Mouse (Mus musculus): ENCODE measurements around the gene Arl4c. TPM values are rescaled to one million over a fixed set of nuclear protein-coding genes. Genes with fewer than 3 reads are reported as not detected.

Gene Arl4c
- polyA plus RNA-seq, 1 experiment from 2014 or later: 6.6 TPM

DNA sequence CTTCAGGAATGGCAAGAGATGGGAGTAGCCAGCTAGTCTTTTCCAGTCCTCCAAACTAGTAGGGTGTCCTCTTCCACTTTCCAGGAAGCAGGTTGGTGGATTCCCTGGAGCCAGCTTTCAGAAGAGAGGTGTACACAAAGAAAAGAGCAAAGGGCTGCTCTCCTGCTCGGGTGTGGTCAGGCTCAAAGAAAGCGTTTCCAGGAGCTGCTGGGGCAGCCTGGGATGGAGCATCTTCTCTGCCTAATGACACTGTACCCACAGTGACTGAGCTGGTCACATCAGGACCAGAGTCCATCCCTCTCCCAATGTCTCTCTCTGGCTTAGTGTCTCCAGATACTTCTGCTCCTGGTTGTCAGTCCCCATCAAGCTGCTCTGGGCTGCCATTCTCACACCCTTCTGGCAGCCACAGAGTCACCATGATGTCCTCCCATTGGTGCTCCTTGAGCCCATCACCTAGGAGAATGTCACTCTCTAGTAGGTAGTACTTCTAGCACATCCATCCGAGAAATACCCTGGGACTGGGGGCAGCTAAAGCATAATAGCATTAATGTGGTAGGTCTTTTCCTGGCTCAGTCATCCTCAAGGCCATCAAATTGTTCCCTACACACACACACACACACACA, 46.4 kb downstream of the Arl4c start:
- no peaks in the 10 kb centered on the region for H3K27me3 ChIP-seq (replicated peaks; ENCODE audit: control insufficient read depth, insufficient read depth, low read length)
- H3K27ac ChIP-seq (replicated peaks; ENCODE audit: low read depth, low read length): no peak overlapping the region
- ATAC-seq (ENCODE audit: low read depth) (no peak), DNase-seq (ENCODE audit: low spot score) (no peak)
- H3K4me2 ChIP-seq (ENCODE audit: low read depth, low read length): no peak overlapping the region
- H3K9me3 ChIP-seq (ENCODE audit: control insufficient read depth, low read length): no peaks in the 10 kb centered on the region
- no peak overlapping the region for H3K4me3 ChIP-seq (ENCODE audit: low read depth, low read length)
- no peak overlapping the region for H3K9ac ChIP-seq (ENCODE audit: low read depth, low read length)
- no peaks in the 10 kb centered on the region for H3K4me1 ChIP-seq (ENCODE audit: control insufficient read depth, insufficient read depth, low read length)
- H3K36me3 ChIP-seq (ENCODE audit: control insufficient read depth, insufficient read depth, low read length): no peaks in the 10 kb centered on the region
- WGBS: 81% methylated on average over 3 of the region's 3 CpGs

DNA sequence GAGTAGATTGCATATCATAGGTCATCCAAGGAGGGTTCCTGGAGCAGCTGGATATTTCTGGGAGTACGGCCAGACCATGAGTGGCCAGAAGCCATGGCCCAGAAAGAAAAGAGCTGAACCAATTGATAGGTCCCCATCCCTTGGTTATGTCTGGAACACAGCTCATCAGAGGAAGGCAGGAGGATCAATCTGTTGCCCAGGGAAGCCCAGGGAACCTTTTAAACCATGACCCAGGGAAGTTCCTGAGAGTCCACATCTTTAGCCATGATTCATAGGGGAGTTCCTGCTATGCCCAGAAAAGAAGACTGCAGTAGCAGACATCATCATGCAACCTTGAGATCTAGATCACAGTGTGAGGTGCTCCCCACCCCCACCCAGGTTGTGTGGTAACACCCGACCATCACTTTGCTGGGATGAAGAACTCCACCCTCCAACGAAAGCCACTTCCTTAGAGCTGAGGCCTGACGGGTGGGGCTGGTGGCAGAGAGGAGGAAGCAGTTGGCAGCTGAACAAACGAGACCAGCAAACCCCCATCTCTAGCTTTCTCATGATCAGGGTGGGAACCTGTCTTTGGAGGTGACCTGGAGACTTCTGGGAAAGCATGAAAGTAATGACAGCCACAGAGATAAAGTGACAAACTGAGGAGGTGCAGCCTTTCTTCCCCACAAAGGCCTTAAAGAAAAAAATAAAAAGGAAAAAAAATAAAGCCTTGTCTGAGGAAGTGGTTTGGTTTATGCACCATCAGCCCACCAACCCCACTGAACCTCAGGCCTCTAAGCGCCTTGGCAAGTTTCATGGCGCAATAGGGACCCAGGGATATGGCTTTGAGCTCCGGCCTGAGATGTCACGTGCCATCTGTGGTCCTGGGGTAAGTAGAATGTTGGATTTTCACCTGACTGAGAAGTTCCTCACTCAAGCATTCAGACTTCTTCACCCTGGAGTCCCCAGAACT, 47.2 kb downstream of the Arl4c start:
- ATAC-seq (ENCODE audit: low read depth): no peak
- no peak for DNase-seq (ENCODE audit: low spot score)
- no peak overlapping the region for H3K4me2 ChIP-seq (ENCODE audit: low read depth, low read length)
- no peaks in the 10 kb centered on the region for H3K4me1 ChIP-seq (ENCODE audit: control insufficient read depth, insufficient read depth, low read length)
- H3K4me3 ChIP-seq (ENCODE audit: low read depth, low read length): no peak overlapping the region
- no peak overlapping the region for H3K27ac ChIP-seq (replicated peaks; ENCODE audit: low read depth, low read length)
- no peak overlapping the region for H3K9ac ChIP-seq (ENCODE audit: low read depth, low read length)
- 75% methylated on average over 9 of the region's 9 CpGs for WGBS
- H3K27me3 ChIP-seq (replicated peaks; ENCODE audit: control insufficient read depth, insufficient read depth, low read length): no peaks in the 10 kb centered on the region
- no peaks in the 10 kb centered on the region for H3K36me3 ChIP-seq (ENCODE audit: control insufficient read depth, insufficient read depth, low read length)
- no peaks in the 10 kb centered on the region for H3K9me3 ChIP-seq (ENCODE audit: control insufficient read depth, low read length)

DNA sequence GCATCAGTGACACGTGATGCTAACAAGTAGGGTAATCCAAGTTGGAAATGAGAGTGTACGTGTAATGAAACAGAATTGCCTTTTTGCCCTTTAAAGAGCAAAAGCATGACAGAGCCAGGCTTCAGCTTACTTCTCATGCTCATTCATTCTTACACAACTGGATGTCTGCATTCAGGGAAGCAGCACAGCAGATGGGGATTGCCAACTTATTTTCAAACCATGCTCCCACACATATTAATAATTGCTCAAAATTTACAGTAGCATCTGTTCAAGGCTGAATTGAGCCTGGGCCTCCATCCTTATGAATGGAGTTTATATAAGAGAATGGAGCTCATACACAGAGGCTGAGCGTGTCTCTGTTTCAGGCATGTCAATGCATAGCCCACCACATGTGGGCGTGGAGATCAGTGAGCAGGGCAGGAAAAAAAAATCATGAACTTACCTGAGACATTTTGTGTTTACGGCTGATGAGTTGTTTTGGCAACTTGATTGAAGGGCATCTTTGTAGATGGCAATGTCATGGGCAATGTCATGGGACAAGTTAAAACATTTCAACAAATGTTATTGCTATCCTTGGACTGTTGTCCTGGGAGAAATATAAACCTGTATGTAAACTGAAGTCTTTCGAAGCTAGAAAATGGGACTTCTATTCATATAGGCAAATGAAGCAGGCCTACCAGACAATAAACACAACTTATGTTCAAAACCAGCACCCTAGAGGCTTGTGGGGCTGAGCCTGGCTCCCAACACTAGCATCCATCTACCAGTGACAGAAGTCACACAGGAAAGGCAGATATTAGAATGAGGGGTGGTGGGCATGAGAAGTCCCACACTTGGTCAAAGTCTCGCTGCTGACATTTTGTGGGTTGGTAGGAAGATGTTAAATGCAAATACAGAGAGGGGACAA, 48.2 kb downstream of the Arl4c start:
- no peaks in the 10 kb centered on the region for H3K27me3 ChIP-seq (replicated peaks; ENCODE audit: control insufficient read depth, insufficient read depth, low read length)
- WGBS: 82% methylated on average over 7 of the region's 7 CpGs
- no peak overlapping the region for H3K27ac ChIP-seq (replicated peaks; ENCODE audit: low read depth, low read length)
- H3K9ac ChIP-seq (ENCODE audit: low read depth, low read length): no peak overlapping the region
- H3K4me1 ChIP-seq (ENCODE audit: control insufficient read depth, insufficient read depth, low read length): no peaks in the 10 kb centered on the region
- no peak overlapping the region for H3K4me3 ChIP-seq (ENCODE audit: low read depth, low read length)
- no peak for DNase-seq (ENCODE audit: low spot score)
- no peak for ATAC-seq (ENCODE audit: low read depth)
- H3K9me3 ChIP-seq (ENCODE audit: control insufficient read depth, low read length): no peaks in the 10 kb centered on the region
- H3K4me2 ChIP-seq (ENCODE audit: low read depth, low read length): no peak overlapping the region
- H3K36me3 ChIP-seq (ENCODE audit: control insufficient read depth, insufficient read depth, low read length): no peaks in the 10 kb centered on the region

DNA sequence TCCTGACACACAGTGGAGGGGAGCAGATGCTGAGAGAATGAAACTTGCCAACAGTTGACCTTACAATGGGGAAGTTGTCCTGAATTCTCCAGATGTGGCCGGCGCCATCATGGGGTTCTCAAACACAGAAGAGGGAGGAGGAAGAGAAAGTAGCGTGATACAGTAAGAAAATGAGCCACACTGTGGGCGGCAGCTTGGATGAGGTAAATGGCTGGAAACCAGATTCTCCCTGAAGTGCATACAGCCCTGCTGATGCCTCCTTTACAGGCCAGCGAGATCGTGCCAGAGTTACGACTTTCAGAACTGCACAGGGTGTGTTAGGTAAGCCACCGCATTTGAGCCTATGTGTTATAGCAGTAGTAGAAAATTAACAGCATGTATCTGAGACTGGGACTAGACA, 49.3 kb downstream of the Arl4c start:
- H3K4me1 ChIP-seq (ENCODE audit: control insufficient read depth, insufficient read depth, low read length): no peaks in the 10 kb centered on the region

DNA sequence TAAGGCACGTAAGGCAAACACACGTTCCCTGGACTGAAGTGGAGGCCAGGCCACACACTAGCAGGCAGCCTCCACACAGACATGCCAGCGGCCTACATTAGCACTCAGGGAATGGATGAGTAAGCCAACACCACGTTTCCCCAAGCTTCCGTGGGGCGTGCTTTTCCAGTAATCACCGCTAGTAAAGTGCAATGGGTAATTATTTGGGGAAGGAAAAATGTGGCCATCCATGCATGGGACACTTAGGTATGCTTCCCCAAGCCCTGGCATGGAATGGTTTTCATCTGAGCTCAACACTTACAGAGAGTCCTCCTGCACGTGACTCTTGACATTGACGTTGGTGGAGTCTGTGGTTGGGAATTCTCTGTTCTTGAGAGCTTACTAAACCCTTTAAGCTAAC, 50.4 kb downstream of the Arl4c start:
- no peak overlapping the region for H3K9ac ChIP-seq (ENCODE audit: low read depth, low read length)
- 72% methylated on average over 9 of the region's 9 CpGs for WGBS
- H3K36me3 ChIP-seq (ENCODE audit: control insufficient read depth, insufficient read depth, low read length): no peaks in the 10 kb centered on the region
- DNase-seq (ENCODE audit: low spot score) (no peak), ATAC-seq (ENCODE audit: low read depth) (no peak)
- H3K9me3 ChIP-seq (ENCODE audit: control insufficient read depth, low read length): no peaks in the 10 kb centered on the region
- no peak overlapping the region for H3K4me3 ChIP-seq (ENCODE audit: low read depth, low read length)
- no peaks in the 10 kb centered on the region for H3K4me1 ChIP-seq (ENCODE audit: control insufficient read depth, insufficient read depth, low read length)
- H3K27me3 ChIP-seq (replicated peaks; ENCODE audit: control insufficient read depth, insufficient read depth, low read length): no peaks in the 10 kb centered on the region
- H3K4me2 ChIP-seq (ENCODE audit: low read depth, low read length): no peak overlapping the region
- H3K27ac ChIP-seq (replicated peaks; ENCODE audit: low read depth, low read length): no peak overlapping the region

More for the DNA sequence above, 49.3 kb downstream of the Arl4c start:
- no peaks in the 10 kb centered on the region for H3K36me3 ChIP-seq (ENCODE audit: control insufficient read depth, insufficient read depth, low read length)
- no peaks in the 10 kb centered on the region for H3K27me3 ChIP-seq (replicated peaks; ENCODE audit: control insufficient read depth, insufficient read depth, low read length)
- no peak overlapping the region for H3K4me2 ChIP-seq (ENCODE audit: low read depth, low read length)
- WGBS: 82% methylated on average over 8 of the region's 8 CpGs
- no peak overlapping the region for H3K4me3 ChIP-seq (ENCODE audit: low read depth, low read length)
- DNase-seq (ENCODE audit: low spot score) (no peak), ATAC-seq (ENCODE audit: low read depth) (no peak)
- no peaks in the 10 kb centered on the region for H3K9me3 ChIP-seq (ENCODE audit: control insufficient read depth, low read length)
- H3K9ac ChIP-seq (ENCODE audit: low read depth, low read length): no peak overlapping the region
- H3K27ac ChIP-seq (replicated peaks; ENCODE audit: low read depth, low read length): no peak overlapping the region

DNA sequence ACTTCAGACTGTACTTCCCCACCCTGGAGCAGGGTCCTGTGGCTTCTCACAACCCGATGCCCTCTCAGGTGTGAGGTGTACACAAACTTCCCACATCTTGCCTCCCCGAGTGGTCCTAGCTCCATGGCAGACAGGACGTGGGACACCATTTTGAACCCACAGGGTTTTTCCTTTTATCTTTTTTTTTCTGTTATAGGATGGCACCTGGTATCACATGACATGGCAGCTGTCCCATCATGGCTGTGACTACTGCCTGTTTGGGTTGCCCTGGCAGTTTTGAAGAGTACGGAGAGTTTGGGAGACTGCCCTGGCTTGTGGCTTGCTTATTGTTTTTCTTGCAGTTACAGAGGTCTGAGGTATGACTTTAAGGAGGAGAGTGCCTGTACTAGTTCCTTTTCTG, 53.3 kb downstream of the Arl4c start:
- H3K9ac ChIP-seq (ENCODE audit: low read depth, low read length): no peak overlapping the region
- no peaks in the 10 kb centered on the region for H3K9me3 ChIP-seq (ENCODE audit: control insufficient read depth, low read length)
- H3K4me3 ChIP-seq (ENCODE audit: low read depth, low read length): no peak overlapping the region
- ATAC-seq (ENCODE audit: low read depth) (no peak), DNase-seq (ENCODE audit: low spot score) (no peak)
- H3K27ac ChIP-seq (replicated peaks; ENCODE audit: low read depth, low read length): no peak overlapping the region
- WGBS: 81% methylated on average over 4 of the region's 4 CpGs
- no peaks in the 10 kb centered on the region for H3K4me1 ChIP-seq (ENCODE audit: control insufficient read depth, insufficient read depth, low read length)
- H3K27me3 ChIP-seq (replicated peaks; ENCODE audit: control insufficient read depth, insufficient read depth, low read length): no peaks in the 10 kb centered on the region
- no peaks in the 10 kb centered on the region for H3K36me3 ChIP-seq (ENCODE audit: control insufficient read depth, insufficient read depth, low read length)
- H3K4me2 ChIP-seq (ENCODE audit: low read depth, low read length): no peak overlapping the region

DNA sequence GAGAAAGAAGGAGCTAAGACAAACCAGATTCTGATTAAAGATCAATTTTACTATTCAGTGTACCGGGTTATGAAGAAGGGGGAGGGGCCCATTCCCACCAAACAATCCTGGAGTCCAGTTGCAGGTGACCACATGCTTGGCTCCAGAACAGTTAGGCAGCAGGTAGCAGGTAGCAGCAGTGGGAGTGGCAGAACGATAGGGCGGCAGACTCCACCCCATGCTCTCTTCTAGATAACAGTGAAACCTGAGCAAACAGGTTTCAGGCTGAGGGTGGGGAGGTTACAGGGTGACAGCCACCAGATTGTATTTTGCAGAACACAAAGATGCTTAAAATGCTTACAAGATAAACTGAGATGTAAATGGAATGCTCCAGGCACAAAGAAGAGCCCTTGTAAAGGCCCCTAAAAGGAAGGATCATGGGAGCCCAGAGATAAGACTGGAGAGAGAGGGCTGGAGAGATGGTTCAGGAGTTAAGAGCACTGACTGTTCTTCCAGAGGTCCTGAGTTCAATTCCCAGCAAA, 56.4 kb downstream of the Arl4c start:
- no peak for ATAC-seq (ENCODE audit: low read depth)

DNA sequence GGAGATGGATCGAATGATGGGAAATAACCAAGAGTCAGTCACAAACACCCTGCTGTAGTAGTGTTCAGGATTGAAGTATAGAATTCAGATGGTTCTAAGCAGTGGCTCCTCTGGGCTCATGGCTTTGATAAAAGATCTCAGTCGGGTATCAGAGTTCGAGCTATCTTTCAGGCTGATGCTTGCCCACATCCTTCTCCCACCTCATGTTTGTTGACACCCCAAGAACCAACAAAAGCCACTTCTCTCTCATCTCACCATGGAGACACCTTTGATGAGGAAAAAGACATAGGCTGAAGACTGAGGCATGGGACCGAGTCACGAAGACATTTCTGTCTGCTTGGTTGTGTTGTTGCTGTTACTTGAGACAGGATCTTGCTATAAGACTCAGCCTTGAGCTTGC, 57.6 kb downstream of the Arl4c start:
- WGBS: 82% methylated on average over 5 of the region's 5 CpGs

More for the DNA sequence above, 56.4 kb downstream of the Arl4c start:
- no peak for DNase-seq (ENCODE audit: low spot score)
- Histone ChIP-seq H3K27ac (replicated peaks; ENCODE audit: low read depth, low read length) (no peak overlapping the region), H3K27me3 (replicated peaks; ENCODE audit: control insufficient read depth, insufficient read depth, low read length) (no peaks in the 10 kb centered on the region), H3K4me3 (ENCODE audit: low read depth, low read length) (no peak overlapping the region), H3K4me2 (ENCODE audit: low read depth, low read length) (no peak overlapping the region), H3K36me3 (ENCODE audit: control insufficient read depth, insufficient read depth, low read length) (no peaks in the 10 kb centered on the region), H3K9ac (ENCODE audit: low read depth, low read length) (no peak overlapping the region), H3K9me3 (ENCODE audit: control insufficient read depth, low read length) (no peaks in the 10 kb centered on the region), H3K4me1 (ENCODE audit: control insufficient read depth, insufficient read depth, low read length) (no peaks in the 10 kb centered on the region)
- WGBS: 56% methylated on average over 3 of the region's 3 CpGs

More for the DNA sequence above, 57.6 kb downstream of the Arl4c start:
- H3K36me3 ChIP-seq (ENCODE audit: control insufficient read depth, insufficient read depth, low read length): no peaks in the 10 kb centered on the region
- no peaks in the 10 kb centered on the region for H3K27me3 ChIP-seq (replicated peaks; ENCODE audit: control insufficient read depth, insufficient read depth, low read length)
- no peak overlapping the region for H3K9ac ChIP-seq (ENCODE audit: low read depth, low read length)
- no peaks in the 10 kb centered on the region for H3K9me3 ChIP-seq (ENCODE audit: control insufficient read depth, low read length)
- no peak overlapping the region for H3K4me2 ChIP-seq (ENCODE audit: low read depth, low read length)
- ATAC-seq (ENCODE audit: low read depth) (no peak), DNase-seq (ENCODE audit: low spot score) (no peak)
- H3K4me1 ChIP-seq (ENCODE audit: control insufficient read depth, insufficient read depth, low read length): peaks cover 9% of the 10 kb centered on the region; the same call in 1 of the 2 replicates
- no peak overlapping the region for H3K4me3 ChIP-seq (ENCODE audit: low read depth, low read length)
- H3K27ac ChIP-seq (replicated peaks; ENCODE audit: low read depth, low read length): no peak overlapping the region

All from embryonic facial prominence, embryonic 14.5 days (tissue).